Mouse (Mus musculus): Measurements from ENCODE around the gene Fam53b.
"Not testable (repeated sequence)": the region's sequence is repeated elsewhere in the genome, so short reads cannot be mapped to it uniquely, and the experiment has no call there.

The Fam53b gene

DNA sequence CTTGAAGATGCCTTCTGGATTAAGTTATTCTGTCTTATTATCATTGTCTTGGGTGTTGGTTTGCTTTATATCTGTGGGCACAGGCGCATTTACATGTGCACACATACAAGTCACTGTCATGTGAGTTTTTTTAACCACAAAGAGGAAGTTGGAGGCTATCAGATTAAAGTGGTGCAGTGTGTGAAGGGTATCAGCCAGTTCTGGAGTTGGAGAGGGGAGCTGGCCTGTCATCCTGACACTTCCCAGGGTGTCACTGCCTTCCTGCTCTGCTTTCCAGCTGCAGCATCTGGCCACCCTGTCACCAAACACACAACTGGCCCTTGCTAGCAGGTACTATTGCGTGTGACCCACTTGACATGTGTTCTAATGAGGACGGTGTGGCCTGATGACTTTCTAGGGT is 127.2 kb downstream of the Fam53b start:
- no peak for DNase-seq (ENCODE audit: low read depth, low spot score)

DNA sequence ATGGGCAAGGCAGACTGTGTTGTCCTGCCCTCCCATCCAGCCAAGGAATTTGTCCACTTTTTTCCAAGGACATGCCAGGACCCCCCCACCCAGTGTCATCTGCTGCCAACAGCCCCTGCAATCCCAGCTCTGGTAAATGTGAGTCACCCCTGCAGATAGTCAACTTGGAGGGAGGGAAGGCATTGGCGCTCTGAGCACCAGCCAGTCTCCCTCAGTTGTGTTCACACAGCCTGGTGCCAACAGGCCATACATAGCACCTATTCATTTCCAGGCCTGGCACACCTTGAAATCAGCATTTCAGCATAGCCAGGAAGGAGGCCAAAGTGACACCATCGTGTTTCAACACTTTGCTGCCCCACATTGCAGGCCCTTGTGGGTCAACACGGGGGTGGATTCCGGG is 129.8 kb downstream of the Fam53b start:
- no peak for DNase-seq (ENCODE audit: low read depth, low spot score)

DNA sequence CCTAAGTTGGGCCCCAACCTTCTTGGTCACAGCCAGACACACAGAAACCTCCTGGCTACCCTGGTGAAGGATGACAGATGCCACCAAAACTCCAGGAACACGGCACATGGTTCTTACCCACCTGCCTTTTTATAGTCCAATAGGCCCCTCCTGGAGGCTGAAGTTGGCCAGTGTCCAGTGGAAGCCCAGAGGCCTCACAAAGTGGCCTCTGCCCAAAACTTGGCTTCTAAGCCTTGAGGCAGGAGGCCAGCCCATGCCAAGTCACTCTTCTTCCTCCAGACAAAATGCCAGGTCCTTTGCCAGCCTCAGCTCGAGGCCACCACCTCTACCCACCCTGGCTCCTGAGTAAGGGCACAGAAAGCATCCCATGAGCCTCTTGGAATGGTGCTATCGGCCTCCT is 130.8 kb downstream of the Fam53b start:
- no peak for DNase-seq (ENCODE audit: low read depth, low spot score)

DNA sequence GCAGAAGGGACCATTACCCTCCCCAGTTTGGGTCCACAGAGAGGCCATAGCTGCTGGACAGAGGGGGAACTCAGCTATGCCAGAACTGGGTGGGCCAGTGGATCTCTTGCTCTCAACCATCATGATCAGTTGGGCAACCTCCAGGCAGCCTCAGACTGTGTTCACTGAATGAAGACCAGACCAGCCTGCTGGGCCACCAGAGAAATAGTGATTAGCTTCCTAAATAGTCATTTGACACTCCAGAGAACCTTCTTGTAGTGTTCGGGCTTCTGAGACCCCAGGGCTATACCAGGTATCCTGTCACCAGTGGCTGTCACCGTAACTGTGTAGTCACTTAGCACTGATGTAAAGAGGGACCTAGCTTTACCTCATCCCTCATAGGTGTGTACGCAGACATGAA is 131.3 kb downstream of the Fam53b start:
- no peak for DNase-seq (ENCODE audit: low read depth, low spot score)

DNA sequence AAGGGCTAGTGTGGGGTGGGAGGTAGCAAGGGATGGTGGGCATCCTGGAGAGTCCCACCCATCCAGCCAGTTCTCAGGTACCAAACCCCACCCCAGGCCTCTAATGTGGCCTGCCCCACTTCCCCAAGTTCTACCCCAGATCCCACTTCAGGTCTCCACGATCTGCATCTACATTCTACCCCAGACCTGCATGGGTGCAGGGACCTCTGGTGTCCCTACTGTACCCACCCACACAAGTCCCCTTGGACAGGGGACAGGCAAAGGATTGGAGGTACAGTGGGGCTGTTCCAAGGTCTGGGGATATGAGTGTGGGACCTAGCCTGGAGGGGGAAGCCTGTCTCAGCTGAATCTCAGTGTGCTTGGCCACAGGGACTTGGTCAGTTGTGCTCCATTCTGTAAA is 131.9 kb downstream of the Fam53b start:
- DNase-seq (ENCODE audit: low read depth, low spot score) = no peak

DNA sequence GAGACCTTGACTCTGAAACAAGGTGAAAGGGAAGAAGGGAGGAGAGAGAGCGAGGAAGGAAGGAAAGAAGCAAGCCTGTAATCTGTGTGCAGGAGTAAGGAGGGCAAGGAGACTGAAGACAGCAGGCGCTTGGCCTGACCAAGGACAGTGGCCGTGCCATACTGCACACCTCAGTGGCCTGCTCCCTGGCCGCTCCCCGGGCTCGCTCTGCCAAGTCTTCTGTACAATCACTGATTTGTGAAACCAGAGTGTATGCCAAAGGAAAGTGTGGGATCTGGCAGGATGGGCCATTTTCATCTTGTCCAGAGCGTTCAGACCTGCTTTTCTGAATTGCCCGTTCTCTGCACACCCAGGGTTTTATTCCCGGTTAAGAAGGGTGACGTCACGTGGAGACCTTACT is 132.4 kb downstream of the Fam53b start:
- DNase-seq (ENCODE audit: low read depth, low spot score) = no peak

DNA sequence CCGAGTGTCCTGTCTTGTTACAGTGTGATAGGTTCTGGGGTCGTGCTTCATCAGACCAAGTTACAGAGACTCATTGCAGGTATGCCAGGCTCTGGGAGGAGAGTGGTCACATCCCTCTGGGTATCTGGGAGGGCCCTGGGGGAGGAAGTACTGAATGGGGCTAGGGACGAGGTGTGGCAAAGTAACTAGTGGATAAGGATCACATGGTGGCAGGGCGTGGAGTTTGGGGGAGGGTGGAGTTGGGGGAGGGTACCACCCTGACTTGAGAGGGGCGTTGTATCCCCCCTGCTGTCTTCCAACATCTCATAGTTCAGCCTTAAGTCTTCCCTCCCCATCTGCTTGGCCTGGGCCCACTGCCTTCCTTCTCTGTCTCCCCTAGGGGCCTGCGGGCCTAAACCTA is 134.1 kb downstream of the Fam53b start:
- peak; percentile 15 for DNase-seq (ENCODE audit: low read depth, low spot score)

DNA sequence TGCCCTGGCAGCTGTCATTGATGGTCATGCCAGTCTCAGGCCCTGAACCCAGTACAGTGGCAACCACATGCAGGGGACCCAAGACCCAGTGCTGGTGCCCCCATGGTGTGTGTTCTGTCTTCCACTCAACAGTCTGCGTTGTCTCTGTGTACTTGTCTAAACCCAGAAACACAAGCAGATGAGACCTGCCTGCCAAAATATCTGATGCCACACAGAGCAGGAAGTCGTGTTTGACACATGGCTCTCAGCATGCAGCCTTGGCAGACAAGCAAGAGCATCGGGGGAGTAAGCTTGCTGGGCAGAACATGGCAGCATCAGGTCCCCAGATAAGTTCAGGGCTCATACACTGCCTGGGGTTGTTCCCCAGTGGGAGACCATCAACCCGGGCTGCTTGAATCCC is 134.6 kb downstream of the Fam53b start:
- DNase-seq (ENCODE audit: low read depth, low spot score) = no peak

DNA sequence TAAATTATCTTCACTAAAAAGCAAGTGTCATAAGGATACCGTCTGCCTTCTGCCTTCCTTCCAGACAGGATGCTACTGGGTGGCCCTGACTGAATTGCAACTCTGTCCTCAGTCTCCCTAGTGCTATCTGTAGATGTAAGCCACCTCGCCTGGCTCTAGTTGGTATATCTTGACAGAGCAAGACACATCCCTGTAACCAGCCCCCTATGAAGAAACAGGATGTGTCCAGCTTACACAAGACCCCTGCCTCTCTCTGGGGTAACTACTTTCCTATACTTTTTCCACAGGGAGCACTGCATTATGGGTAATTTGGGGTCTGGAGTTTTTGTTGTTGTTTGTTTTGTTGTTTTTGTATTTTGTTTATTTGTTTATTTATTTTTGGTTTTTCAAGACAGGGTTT is 137.8 kb downstream of the Fam53b start:
- DNase-seq (ENCODE audit: low read depth, low spot score) = no peak

DNA sequence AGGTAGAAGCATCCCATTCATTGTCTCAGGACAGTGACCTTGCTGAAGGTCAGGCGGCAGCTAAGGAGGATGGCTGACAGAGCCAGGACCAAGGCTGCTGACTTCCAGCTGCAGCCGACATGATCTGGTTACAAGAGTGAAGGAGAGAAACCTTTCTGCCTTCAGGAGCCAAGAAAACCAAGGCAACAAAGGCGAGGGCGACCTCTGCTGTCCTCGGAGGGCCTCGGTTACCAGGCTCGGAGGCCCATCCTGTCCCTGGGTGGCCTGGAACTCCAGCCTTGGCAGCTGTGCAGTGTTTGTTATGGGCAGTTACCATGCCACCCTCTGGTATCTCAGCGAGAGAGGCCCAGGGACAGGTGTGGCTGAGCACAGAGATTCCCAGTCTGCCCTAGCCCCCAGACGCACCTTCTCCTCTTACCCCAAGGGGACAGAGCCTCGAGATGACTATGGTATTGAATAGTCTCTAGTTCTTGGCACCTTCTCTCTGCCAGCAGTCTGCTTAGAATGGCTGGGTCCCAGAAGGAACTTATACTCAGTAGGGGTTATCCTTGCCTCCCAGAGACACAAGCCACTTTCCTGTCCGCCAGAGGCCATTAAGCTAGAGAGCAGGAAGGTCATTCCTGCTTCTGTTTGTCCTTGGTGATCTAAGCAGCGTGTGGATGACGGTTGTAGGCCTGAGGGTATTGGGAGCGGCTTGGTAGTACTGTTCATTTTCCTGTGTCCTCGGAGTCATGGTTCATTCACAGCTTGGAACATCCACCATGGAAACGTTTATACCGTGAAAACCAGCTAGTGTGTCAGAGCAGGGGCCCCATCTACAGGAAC is 139.5 kb downstream of the Fam53b start:
- DNase-seq (ENCODE audit: low read depth, low spot score) = peak; percentile 91

DNA sequence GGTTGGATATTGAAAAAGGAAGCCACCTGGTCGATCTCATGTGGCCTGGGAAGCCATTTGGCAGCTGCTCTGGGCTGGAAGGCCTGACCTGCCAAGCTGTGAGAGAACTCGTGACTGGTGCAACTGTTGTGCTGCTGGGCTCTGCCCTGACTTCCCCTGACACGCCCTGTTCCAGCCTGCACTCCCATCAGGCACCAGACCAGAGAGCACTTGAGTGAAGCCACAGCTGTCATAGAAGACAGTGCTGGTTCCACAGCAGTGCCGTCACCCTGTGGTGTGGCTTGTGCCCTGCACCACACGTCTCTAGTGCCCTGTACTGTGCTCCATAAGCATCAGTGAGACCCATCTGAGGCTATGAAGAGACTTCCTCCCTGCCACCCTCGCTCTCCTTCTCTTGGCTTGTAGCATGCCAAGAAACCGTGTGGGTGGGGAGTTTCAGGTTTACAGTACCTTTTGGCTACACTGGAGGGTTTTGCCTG is 141.2 kb downstream of the Fam53b start:
- DNase-seq (ENCODE audit: low read depth, low spot score) = peak; percentile 25

DNA sequence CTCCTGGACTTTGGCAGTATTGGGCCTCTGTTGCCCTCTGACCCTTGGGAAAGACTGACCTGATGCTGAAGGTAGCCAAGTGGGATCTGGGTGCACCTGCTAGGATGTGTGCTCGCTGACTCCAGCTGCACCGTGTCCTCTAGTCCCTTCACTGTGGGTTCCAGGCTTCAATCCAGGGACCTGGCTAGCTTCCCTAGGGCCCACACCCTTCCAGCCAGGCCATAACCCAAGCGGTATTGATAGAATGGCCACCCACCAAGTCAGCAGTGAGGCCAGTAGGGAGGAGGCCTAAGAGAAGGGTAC is 142.9 kb downstream of the Fam53b start:
- no peak for DNase-seq (ENCODE audit: low read depth, low spot score)

DNA sequence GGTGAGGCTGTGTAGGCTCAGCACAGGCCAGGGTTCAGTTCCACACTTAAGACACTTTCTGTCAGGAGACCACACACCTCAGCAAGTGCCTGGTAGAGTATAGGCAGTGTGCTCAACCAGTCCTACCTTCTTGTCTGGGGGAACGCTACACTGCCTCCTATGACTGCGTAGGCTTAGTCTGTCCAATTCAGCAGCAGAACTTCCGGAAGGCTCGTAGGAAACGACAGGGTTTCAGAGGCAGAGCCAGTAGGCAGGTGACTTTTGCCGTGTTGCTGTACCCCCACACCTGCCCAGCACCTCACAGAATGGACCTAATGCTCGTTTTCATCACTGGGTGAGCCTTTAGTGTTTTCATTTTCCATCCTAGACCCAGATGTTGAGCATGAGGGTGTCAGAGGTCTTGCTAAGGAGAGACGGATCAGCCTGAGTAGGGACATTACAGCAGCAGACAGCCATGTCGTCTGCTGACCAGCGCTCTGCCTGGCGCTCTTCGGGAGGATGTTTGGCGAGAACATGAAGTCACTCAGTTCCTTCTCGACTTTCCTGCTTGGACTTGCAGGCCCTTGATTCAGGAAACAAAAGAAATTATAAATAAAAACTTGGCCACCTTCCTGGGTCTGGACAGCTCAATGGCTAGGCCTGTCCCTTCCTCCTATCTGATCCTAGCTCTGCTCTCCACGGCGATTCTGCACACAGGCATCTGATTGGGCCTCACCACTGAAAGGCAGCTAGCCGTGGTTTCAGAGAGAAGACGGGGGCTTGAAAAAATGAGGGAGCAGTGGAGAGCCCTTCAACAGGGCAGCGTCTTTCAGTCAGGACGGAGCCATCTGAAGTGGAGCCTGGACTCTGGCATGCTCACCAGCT is 143.5 kb downstream of the Fam53b start:
- no peak for DNase-seq (ENCODE audit: low read depth, low spot score)

DNA sequence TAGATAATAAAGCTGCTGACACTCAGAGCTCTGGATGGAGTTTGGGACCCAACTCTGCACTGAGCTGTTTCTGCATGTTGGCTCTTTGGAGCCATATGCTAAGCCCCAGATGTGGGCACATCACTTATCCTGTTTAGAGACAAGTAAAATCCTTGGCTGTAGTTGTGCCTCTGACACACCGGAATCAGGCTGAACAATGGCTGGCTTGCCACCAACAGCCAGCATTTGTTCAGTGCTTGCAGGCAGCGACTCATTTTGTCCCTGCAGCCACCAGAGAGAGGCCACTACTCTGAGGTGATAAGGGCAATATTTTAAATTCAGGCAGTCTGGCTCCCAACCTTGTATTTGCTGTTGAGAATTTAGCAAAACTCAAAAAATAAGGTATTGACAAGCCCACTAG is 145.1 kb downstream of the Fam53b start:
- DNase-seq (ENCODE audit: low read depth, low spot score) = no peak

DNA sequence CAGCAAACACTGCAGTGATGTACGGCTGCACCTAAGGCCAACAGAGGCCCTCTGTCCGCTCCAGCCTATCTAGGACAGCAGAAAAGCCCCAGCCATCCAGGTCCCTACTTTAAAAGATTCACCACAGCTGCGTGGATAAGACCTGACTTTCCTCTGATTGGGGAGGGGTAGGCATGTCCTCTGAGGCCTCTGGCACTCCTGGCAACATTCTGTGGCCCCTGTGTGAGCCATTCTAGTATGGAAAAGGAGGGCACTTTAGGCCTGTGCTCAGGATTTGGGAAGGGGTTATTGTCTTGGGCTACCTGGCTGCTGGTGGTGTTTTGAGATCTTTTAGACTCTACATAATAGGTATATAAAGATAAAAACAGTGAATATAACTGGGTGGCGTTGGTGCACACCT is 147.2 kb downstream of the Fam53b start:
- DNase-seq (ENCODE audit: low read depth, low spot score) = no peak

DNA sequence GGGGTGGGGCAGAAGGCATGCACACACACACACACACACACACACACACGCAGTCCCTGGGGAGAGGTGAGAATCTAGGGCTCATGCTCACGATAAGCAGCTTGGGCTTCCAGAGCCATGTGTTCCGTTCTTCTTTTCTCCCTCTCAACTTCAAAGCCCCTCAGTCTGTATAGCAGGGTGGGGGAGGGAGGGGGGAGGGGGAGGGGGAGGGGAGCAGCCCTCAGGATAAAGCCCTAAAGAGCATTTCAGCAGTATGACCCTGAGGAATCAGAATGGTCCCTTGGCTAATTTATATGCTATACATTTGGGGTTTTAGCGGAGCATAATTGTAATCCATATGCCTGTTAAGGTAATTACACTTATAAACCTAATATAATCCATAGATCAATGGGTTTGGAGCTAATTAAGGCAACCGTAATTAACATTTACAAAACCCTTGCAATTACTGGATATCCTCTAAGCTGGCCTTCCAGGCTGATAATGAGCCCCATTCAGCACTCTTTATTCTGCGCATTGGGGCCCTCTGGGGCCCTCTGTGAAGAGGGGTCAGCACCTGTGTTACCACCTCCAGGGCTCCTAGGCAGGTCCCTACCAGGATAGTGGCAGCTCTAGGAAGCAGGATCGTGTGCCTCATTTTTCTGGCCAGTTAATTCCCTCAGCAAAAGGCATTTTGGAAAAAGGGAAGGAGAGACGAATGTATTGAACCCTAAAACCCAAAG is 147.9 kb downstream of the Fam53b start:
- DNase-seq (ENCODE audit: low read depth, low spot score) = no peak

DNA sequence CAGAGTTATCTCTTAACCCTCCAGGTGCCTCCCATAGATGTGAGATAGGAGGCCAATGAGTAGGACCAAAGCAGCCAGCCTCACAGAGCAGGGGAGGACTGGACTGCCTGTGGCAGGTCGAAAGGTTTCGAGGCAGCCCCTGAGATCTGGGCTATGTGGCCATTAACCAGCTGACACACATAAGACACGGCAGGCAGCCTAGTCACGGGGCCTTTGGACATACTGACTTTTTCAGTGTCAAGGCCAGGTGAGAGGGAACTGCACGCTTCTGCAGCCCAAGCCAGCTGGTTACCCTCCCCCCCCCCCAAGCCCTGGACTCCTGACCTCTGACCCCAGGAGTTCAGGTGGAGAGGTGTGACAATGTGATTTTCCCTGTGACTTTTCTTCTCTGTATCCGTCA is 148.9 kb downstream of the Fam53b start:
- DNase-seq (ENCODE audit: low read depth, low spot score) = no peak

DNA sequence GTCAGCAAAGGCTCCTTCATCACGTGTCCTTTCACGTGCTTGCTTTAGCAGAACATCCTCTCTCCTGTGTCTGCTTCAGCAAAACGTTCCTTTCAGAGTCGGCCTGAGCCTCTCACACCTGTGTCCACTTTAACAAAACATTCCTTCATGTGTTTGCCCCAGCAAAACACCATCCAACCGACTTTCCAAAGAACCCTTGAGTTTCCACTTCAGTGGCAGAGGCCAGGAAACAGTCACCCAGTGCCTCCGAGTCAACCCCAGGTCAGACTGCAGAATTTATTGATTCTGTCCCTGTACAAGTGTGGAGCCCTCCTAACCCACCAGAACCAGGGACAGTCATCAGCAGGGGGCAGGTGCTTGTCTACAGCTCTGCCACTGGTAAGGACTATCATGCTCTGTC is 150.9 kb downstream of the Fam53b start:
- DNase-seq (ENCODE audit: low read depth, low spot score) = not testable (repeated sequence)

All from ES-CJ7 (cell line).